Mouse (Mus musculus) liver, embryonic 14.5 days (tissue): ENCODE results near the gene Rinl.

ENCODE experiments used
- CTCF ChIP-seq: IDR thresholded peaks from 2 replicates; pipeline ENCODE4 v1.5.1; 2016; ENCODE audit warnings: antibody characterized with exemption, low read depth, control low read depth
- EP300 ChIP-seq: IDR thresholded peaks from 2 replicates; pipeline ENCODE4 v1.6.1; 2016; ENCODE audit warnings: antibody characterized with exemption, low read depth

- TF ChIP-seq CTCF = no peak
- TF ChIP-seq EP300 = no peak
These were observed 32.7 kb upstream of the Rinl start, which contains the start of gene Ccer2 for GRCm38 (mm10) chr7:28756079-28756478.
